Mouse (Mus musculus) midbrain, embryonic 11.5 days (tissue): ENCODE data around the gene Lrp1. TPM values are rescaled to one million over a fixed set of nuclear protein-coding genes. Genes with fewer than 3 reads are reported as not detected.

Source experiments
- ATAC-seq: fragments of 200-750 bp; cut with Nextera tagmentation; 2 replicates; pipeline ENCODE4 v1.8.0; 2017; ENCODE audit warnings: moderate TSS enrichment, moderate library complexity; ENCODE audit not compliant: low FRiP score
- DNase-seq: peaks from one replicate; pipeline ENCODE4 v3.0.0; 2015; ENCODE audit warnings: low spot score; ENCODE audit errors: missing footprints
- H3K27ac ChIP-seq: fragments of 300-500 bp; sonication (generic); 2 replicates; pipeline ENCODE4 v1.5.1; 2014; ENCODE audit warnings: low read depth, low read length
- H3K27me3 ChIP-seq: fragments of 300-500 bp; sonication (generic); 2 replicates; pipeline ENCODE4 v1.6.1; 2014; ENCODE audit warnings: mild to moderate bottlenecking, low read length, moderate library complexity, mixed read lengths; ENCODE audit not compliant: control insufficient read depth, insufficient read depth
- H3K36me3 ChIP-seq: fragments of 300-500 bp; sonication (generic); 2 replicates; pipeline ENCODE4 v1.6.1; 2014; ENCODE audit warnings: mild to moderate bottlenecking, low read length, moderate library complexity, mixed read lengths; ENCODE audit not compliant: control insufficient read depth, insufficient read depth
- H3K4me1 ChIP-seq: fragments of 300-500 bp; sonication (generic); 2 replicates; pipeline ENCODE4 v1.6.1; 2014; ENCODE audit warnings: low read length; ENCODE audit not compliant: control insufficient read depth, insufficient read depth
- H3K4me2 ChIP-seq: fragments of 300-500 bp; sonication (generic); 2 replicates; pipeline ENCODE4 v1.6.1; 2014; ENCODE audit warnings: mild to moderate bottlenecking, moderate library complexity
- H3K4me3 ChIP-seq: fragments of 300-500 bp; sonication (generic); 2 replicates; pipeline ENCODE4 v1.5.1; 2014; ENCODE audit warnings: low read depth, low read length
- H3K9ac ChIP-seq: fragments of 300-500 bp; sonication (generic); 2 replicates; pipeline ENCODE4 v1.6.1; 2014; ENCODE audit warnings: low read length
- H3K9me3 ChIP-seq: fragments of 300-500 bp; sonication (generic); 2 replicates; pipeline ENCODE4 v1.6.1; 2016; ENCODE audit warnings: low read length; ENCODE audit not compliant: control insufficient read depth
- WGBS: fragments of 180-500 bp; shearing (Covaris S2); extraction: QIAGEN DNeasy Blood & Tissue Kit; methylation state at CpG from one replicate; pipeline ENCODE4 v1.1.7; 2014; 5-methylcytosine and 5-hydroxymethylcytosine counted together
- polyA plus RNA-seq: library from polyadenylated mRNA; unstranded; fragments of >200 nt; fragmentation: Nextera tagmentation; extraction: Ambion mirVana; gene quantifications from 2 replicates; pipeline ENCODE4 v1.2.1, GENCODE M21; 2014

Lrp1 gene
- polyA plus RNA-seq, 1 experiment from 2014 or later = 58.8 TPM

DNA sequence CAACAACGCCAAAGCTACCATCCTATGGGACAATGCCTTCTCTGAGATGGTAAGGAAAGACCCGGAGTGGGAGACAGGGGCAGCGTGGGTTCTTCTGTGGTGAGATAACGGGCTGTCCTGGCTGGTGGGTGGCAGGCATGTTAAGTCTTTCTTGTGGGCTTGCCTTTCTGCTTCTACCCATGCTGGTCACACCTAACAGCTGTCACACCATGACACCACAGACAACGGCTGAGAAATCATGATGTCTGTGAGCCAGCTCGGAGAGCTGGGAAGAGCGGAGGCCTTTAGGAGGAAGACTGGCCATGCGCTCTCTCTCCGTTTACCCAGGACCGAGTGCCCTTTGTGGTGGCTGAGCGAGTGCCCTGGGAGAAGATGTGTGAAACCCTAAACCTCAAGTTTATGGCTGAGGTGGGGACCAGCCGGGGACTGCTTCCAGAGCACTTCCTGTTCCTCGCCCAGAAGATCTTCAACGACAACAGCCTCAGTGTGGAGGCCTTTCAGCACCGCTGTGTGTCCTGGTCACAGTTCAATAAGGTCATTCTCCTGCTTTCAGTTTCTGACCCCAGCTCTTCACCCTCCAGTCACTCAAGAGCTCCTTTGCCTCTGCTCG lies 34.1 kb upstream of the Lrp1 start:
- 79% methylated on average over 16 of the region's 16 CpGs for WGBS
- H3K27me3 ChIP-seq = peaks cover 3% of the 10 kb centered on the region

DNA sequence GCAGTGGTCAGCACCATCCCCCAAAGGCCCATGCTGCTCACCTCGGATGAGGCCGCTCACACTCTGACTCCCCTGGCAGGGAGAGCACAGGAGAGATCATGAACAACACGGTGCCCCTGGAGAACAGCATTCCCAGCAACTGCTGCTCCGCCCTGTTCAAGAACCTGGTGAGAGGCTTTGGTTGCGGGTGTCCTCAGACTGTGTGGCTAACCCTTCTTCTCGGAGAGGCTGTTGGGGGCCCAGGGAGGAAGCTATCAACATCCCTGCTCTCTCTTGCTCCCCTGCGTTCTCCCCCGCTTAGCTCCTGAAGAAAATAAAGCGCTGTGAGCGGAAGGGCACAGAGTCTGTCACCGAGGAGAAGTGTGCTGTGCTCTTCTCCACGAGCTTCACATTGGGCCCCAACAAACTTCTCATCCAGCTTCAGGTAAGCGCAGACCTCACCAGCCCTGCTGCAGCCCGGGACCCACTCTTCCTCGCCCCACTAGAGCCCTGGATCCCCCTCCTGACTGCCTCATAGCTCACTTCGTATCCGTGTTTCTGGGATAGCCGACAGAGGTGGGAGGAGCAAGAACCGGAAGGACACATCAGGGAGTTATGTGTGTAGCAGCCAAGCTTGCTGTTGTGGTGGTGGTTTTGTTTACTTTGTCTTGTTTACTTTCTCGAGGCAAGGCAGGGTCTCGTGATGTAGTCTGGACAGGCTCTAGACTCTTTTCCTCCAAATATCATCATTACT lies 32.1 kb upstream of the Lrp1 start:
- Histone ChIP-seq H3K9me3 (no peaks in the 10 kb centered on the region), H3K4me2 (no peak overlapping the region), H3K36me3 (no peaks in the 10 kb centered on the region), H3K9ac (no peak overlapping the region), H3K27me3 (no peaks in the 10 kb centered on the region), H3K4me1 (no peaks in the 10 kb centered on the region), H3K4me3 (no peak overlapping the region), H3K27ac (no peak overlapping the region)
- DNase-seq = no peak
- 51% methylated on average over 21 of the region's 21 CpGs for WGBS
- no peak for ATAC-seq

More for the DNA sequence above, 34.1 kb upstream of the Lrp1 start:
- Histone ChIP-seq H3K27ac (no peak overlapping the region), H3K36me3 (no peaks in the 10 kb centered on the region), H3K9me3 (no peaks in the 10 kb centered on the region), H3K4me2 (no peak overlapping the region), H3K4me1 (no peaks in the 10 kb centered on the region), H3K9ac (no peak overlapping the region), H3K4me3 (no peak overlapping the region)
- DNase-seq = no peak
- no peak for ATAC-seq

- H3K9ac ChIP-seq = no peak overlapping the region
- H3K4me1 ChIP-seq = peaks cover 11% of the 10 kb centered on the region
- no peak overlapping the region for H3K4me3 ChIP-seq
- ATAC-seq = no peak
- no peak overlapping the region for H3K27ac ChIP-seq
- WGBS = 19% methylated on average over 2 of the region's 2 CpGs
- H3K36me3 ChIP-seq = no peaks in the 10 kb centered on the region
- DNase-seq = no peak
- no peak overlapping the region for H3K4me2 ChIP-seq
- H3K9me3 ChIP-seq = no peaks in the 10 kb centered on the region
- peaks cover 13% of the 10 kb centered on the region for H3K27me3 ChIP-seq
Observed at GRCm38 (mm10) chr10:127645791-127646190, 24.8 kb upstream of the Lrp1 start.

DNA sequence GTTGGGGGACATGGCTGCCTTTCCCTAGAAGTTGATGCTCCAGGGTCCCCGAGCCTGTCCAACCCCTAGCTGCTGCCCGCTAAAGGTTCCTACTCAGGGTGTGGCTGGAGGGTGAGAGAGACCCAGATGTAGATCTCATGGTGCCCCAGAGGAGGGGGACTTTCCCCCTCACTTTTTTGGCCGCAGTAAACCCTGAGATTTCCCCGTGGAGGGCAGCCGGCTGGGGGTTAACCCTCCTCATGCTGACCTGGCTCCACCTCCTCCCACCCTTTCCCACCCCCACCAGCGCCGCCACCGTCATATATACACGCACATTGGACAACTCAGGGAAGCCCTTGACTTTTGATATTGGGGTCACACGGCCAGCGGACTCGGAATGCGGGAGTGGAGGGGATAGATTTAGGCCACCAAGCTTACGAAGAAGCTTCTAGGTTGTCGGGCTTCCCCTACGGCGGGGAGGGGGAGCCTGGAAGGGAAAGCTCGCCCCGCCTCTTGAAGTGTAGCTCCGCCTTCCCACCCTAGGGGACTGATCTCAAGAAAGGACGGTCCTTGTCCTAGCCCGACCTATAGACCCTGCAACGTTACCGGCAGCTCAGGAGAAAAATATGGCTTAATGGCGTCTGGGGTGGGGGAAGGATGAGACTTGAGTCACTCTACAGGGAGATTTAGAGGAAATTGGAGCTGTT lies 22.7 kb upstream of the Lrp1 start:
- 2% methylated on average over 25 of the region's 25 CpGs for WGBS

DNA sequence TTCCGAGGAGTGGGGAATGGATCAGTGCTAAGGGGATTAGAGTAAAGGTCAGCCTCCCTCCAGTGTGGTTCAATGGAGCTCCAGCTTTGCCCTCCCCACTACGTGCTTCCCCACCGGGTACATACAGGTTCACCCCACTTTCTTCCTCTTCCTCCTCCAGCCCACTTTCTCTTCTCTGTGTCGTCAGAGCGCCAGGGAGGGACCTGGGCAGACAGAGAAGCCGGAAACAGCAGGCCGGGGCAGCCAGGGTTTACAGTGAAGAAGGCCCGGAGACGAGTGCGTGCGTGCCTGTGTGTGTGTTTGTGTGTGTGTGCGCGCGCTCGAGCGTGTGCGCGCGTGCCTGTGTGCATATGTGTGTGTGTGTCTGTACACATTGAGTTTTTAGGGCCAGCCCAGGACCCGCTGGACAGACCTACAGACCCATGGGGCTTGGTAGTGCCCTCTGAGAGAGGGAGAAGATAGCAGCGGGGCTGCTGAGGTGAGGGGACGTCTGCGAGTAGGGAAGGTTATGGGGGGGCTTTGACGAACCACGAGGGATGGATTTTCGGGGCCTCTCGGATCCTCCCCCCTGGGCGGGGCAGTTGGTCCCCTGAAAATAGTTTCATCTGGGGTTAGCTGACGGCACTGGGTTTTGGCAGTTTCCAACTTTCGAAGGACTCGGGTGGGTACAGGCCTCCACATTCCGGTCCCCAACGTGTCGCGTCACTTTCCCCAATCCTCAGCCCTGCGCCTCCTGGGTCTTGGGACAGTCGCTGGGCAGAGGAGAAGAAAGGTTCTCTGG lies 22.0 kb upstream of the Lrp1 start, which contains the start of gene Stat6:
Gene Stat6 (plus strand): TSS at position 215 of the 781 bp plus-strand sequence.
- peak within 1 kb of the TSS; percentile 42 for H3K4me2 ChIP-seq
- H3K27me3 ChIP-seq = peaks cover 13% of the 10 kb centered on the region
- peak within 1 kb of the TSS; percentile 28 for H3K4me3 ChIP-seq
- no peaks in the 10 kb centered on the region for H3K9me3 ChIP-seq
- no peak within 1 kb of the TSS for H3K27ac ChIP-seq
- H3K4me1 ChIP-seq = peaks cover 11% of the 10 kb centered on the region
- DNase-seq (peak; percentile 93), ATAC-seq (peak; percentile 51)
- H3K9ac ChIP-seq = peak within 1 kb of the TSS; percentile 60
- no peaks in the 10 kb centered on the region for H3K36me3 ChIP-seq
- WGBS = 4% methylated on average over 37 of the region's 37 CpGs

More for the DNA sequence above, 22.7 kb upstream of the Lrp1 start:
- Histone ChIP-seq H3K27ac (no peak overlapping the region), H3K9me3 (no peaks in the 10 kb centered on the region), H3K4me3 (peak overlapping the region; percentile 28), H3K9ac (peak overlapping the region; percentile 60), H3K4me2 (peak overlapping the region; percentile 42), H3K27me3 (peaks cover 13% of the 10 kb centered on the region), H3K36me3 (no peaks in the 10 kb centered on the region), H3K4me1 (peaks cover 11% of the 10 kb centered on the region)
- peak; percentile 69 for ATAC-seq
- peak; percentile 96 for DNase-seq

GRCm38 (mm10) chr10:127641861-127642771 lies 21.2 kb upstream of the Lrp1 start:
- ATAC-seq (peak; percentile 72), DNase-seq (peak; percentile 98)
- Histone ChIP-seq H3K9ac (peak overlapping the region; percentile 60), H3K4me1 (peaks cover 11% of the 10 kb centered on the region), H3K4me2 (peak overlapping the region; percentile 42), H3K36me3 (no peaks in the 10 kb centered on the region), H3K4me3 (peak overlapping the region; percentile 28; the same call in 1 of the 2 replicates), H3K27ac (no peak overlapping the region), H3K9me3 (no peaks in the 10 kb centered on the region), H3K27me3 (peaks cover 13% of the 10 kb centered on the region)
- 10% methylated on average over 19 of the region's 19 CpGs for WGBS

DNA sequence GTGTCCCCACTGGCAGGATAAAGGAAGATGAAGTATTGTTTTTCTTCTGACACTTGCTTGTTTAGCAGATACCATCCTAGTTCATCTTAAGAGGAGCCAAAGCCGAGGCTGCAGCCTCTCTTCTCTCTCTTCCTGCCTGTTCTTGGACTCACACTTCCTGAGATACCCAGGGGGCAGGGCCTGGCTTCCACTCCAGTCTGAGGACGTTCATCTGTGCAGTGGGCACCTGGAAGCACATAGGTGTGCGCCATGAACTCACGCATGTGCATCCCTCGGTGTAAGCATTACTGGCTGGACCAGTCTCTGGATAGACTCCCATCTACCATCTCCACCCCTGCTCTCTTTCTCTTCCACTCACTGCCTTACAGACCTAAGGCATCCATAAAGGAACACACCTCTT lies 19.5 kb upstream of the Lrp1 start:
- Histone ChIP-seq H3K27me3 (peaks cover 13% of the 10 kb centered on the region), H3K27ac (no peak overlapping the region), H3K9me3 (no peaks in the 10 kb centered on the region), H3K4me2 (no peak overlapping the region), H3K4me3 (no peak overlapping the region), H3K36me3 (no peaks in the 10 kb centered on the region), H3K9ac (no peak overlapping the region), H3K4me1 (peaks cover 11% of the 10 kb centered on the region)
- 73% methylated on average over 5 of the region's 5 CpGs for WGBS
- no peak for DNase-seq
- no peak for ATAC-seq

DNA sequence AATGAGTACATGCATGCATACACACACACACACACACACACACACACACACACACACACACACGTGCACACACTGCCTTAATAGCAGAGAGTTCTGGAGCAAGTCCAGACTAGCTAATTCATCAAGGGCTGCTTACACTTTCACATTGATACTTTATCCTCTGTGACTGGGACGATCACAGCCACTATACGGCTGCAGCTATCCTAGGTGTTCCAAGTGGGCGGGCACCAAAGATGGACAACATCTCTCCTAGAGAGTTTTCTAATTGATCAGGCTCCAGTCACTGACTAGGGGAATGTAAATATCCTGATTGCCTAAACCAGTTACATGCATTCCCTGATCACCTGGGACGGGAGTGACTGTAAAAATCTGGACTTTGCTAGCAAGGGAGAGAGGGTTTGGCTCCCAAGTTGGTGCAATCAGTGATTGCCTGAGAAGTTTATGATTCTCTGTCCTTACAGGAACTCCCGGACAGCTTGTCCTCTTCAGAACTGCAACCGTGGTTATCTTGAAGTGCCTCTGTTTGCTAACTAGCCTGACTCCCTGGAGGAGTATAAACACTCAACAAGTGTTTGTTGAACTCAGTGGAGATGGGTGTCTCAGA lies 11.8 kb upstream of the Lrp1 start:
- no peak overlapping the region for H3K4me3 ChIP-seq
- H3K27me3 ChIP-seq = no peaks in the 10 kb centered on the region
- ATAC-seq (no peak), DNase-seq (no peak)
- H3K36me3 ChIP-seq = no peaks in the 10 kb centered on the region
- H3K4me1 ChIP-seq = no peaks in the 10 kb centered on the region
- no peak overlapping the region for H3K27ac ChIP-seq
- no peak overlapping the region for H3K4me2 ChIP-seq
- H3K9me3 ChIP-seq = no peaks in the 10 kb centered on the region
- no peak overlapping the region for H3K9ac ChIP-seq
- 83% methylated on average over 7 of the region's 7 CpGs for WGBS
